Mouse (Mus musculus) R1 (cell line): ENCODE results near the gene Btbd35f22.
"Not testable (repeated sequence)": the region's sequence is repeated elsewhere in the genome, so short reads cannot be mapped to it uniquely, and the experiment has no call there.

Experiments used
- DNase-seq: peaks from one replicate; pipeline ENCODE4 v3.0.0-alpha.2; 2018; ENCODE audit warnings: low read depth, low spot score

Gene Btbd35f22

GRCm38 (mm10) chrX:32047529-32047928, at the start of gene Btbd35f22:
Gene Btbd35f22, plus strand, starts transcription at chrX:32047829.
- not testable (repeated sequence) for DNase-seq
